Mouse (Mus musculus): ENCODE measurements at regions not wholly inside any gene's neighbourhood (a gene's known extent, or its start where the extent isn't known, plus 50 kb on each side); places are given as distances from the start of the nearest gene placed in this dataset.

DNA sequence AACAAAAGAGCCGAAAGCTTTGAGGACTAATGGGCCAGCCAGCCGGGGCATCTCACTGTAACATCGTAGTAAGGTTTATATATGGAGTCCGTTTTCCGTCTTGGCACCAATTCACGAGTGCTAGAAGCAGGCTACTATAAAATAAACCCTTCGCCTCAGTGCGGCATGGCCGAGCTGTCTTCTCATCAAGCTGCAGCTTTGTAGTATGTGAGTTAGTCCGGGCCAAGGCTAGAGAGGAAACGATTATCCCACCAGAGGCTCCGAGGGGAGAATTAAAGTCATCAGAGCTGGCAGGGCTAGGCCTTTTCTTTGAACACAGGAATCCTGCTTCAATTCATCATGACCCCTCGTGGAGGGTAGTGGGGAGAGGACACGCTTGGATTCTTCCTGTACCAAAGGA, 138.9 kb upstream of the Arglu1 start:
- Histone ChIP-seq H3K36me3 (ENCODE audit: control insufficient read depth, insufficient read depth) (no peaks in the 10 kb centered on the region), H3K9me3 (ENCODE audit: control insufficient read depth) (no peaks in the 10 kb centered on the region), H3K27ac (ENCODE audit: low read depth, low read length) (no peak overlapping the region), H3K4me2 (replicated peaks; ENCODE audit: low read depth) (no peak overlapping the region), H3K4me3 (ENCODE audit: low read depth, low read length) (no peak overlapping the region), H3K9ac (ENCODE audit: low read depth, low read length) (no peak overlapping the region), H3K4me1 (replicated peaks; ENCODE audit: control insufficient read depth, insufficient read depth, low read length) (no peaks in the 10 kb centered on the region), H3K27me3 (replicated peaks; ENCODE audit: control insufficient read depth, insufficient read depth, low read length) (no peaks in the 10 kb centered on the region)
- TF ChIP-seq CTCF (IDR thresholded peaks at IDR 0.05; ENCODE audit: low read depth), result no peak
- WGBS, result 61% methylated on average over 14 of the region's 14 CpGs
- ATAC-seq, result no peak

DNA sequence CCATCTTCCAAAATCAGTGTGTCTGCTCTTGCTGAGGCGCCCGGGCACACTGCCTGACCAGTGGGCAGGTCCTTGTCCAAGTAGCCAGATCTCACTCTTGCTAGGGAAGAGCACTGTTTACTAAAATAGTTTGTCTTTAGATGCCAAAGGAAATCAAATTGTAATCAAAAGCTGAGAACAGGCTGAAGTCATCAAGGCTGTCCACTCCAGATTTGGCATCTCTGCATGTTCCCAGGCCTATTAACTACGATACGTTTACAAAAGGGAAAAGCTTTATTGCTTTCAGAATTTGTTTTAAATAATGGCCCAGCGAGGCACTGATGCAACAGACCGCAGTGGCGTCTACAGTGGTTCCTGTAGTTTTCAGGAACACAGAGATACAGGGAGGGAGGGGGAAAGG, 137.2 kb upstream of the Arglu1 start:
- no peaks in the 10 kb centered on the region for H3K36me3 ChIP-seq (ENCODE audit: control insufficient read depth, insufficient read depth)
- H3K4me2 ChIP-seq (replicated peaks; ENCODE audit: low read depth), result no peak overlapping the region
- no peaks in the 10 kb centered on the region for H3K27me3 ChIP-seq (replicated peaks; ENCODE audit: control insufficient read depth, insufficient read depth, low read length)
- H3K4me1 ChIP-seq (replicated peaks; ENCODE audit: control insufficient read depth, insufficient read depth, low read length), result no peaks in the 10 kb centered on the region
- H3K9me3 ChIP-seq (ENCODE audit: control insufficient read depth), result no peaks in the 10 kb centered on the region
- no peak overlapping the region for H3K9ac ChIP-seq (ENCODE audit: low read depth, low read length)
- WGBS, result 55% methylated on average over 7 of the region's 7 CpGs
- H3K27ac ChIP-seq (ENCODE audit: low read depth, low read length), result no peak overlapping the region
- TF ChIP-seq CTCF (IDR thresholded peaks at IDR 0.05; ENCODE audit: low read depth), result no peak
- no peak for ATAC-seq
- no peak overlapping the region for H3K4me3 ChIP-seq (ENCODE audit: low read depth, low read length)

DNA sequence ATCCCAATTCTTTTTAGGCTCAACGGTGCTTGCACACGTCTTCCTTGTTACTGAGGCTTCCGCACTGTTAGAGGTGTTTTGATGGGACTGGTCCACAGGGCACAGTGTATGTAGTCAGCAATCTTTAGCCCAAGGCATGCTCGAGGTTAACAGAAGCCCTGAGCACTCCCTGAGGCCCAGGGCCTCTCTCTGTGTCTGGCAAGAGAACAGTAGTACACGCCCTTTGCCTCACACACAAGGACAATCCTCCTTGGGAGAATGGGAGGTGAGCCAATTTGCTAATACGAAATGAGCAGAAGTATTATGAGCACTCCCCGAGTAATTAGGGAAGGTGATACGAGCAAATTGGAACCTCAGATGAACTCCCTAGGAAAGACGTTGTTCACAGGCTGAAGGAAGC, 136.5 kb upstream of the Arglu1 start:
- ATAC-seq, result no peak
- 58% methylated on average over 9 of the region's 9 CpGs for WGBS

DNA sequence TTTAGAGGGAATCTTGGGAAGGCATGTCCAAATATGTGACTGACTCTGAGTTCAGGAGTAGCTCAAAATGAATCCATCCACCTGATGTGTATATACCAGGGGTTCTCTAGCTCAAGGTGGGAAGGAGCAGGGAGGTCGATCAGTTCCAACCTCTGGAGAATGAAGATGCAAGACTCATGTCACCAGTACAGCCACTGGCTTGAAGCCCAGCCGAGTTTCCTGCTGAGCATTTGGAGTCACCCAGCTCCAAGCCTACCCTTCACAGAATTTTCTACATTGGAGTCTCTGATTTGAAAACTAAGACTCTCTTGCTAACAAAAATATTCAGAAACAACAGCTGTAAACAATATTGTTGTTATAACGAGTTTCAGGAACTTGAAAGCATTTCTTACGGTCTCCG, 134.6 kb upstream of the Arglu1 start:
- Histone ChIP-seq H3K27me3 (replicated peaks; ENCODE audit: control insufficient read depth, insufficient read depth, low read length) (no peaks in the 10 kb centered on the region), H3K4me2 (replicated peaks; ENCODE audit: low read depth) (no peak overlapping the region), H3K9ac (ENCODE audit: low read depth, low read length) (no peak overlapping the region), H3K4me3 (ENCODE audit: low read depth, low read length) (no peak overlapping the region), H3K9me3 (ENCODE audit: control insufficient read depth) (no peaks in the 10 kb centered on the region), H3K27ac (ENCODE audit: low read depth, low read length) (no peak overlapping the region), H3K36me3 (ENCODE audit: control insufficient read depth, insufficient read depth) (no peaks in the 10 kb centered on the region), H3K4me1 (replicated peaks; ENCODE audit: control insufficient read depth, insufficient read depth, low read length) (no peaks in the 10 kb centered on the region)
- no peak for ATAC-seq
- 60% methylated on average over 5 of the region's 5 CpGs for WGBS
- TF ChIP-seq CTCF (IDR thresholded peaks at IDR 0.05; ENCODE audit: low read depth), result no peak

More for the DNA sequence above, 136.5 kb upstream of the Arglu1 start:
- Histone ChIP-seq H3K4me2 (replicated peaks; ENCODE audit: low read depth) (no peak overlapping the region), H3K9me3 (ENCODE audit: control insufficient read depth) (no peaks in the 10 kb centered on the region), H3K9ac (ENCODE audit: low read depth, low read length) (no peak overlapping the region), H3K4me1 (replicated peaks; ENCODE audit: control insufficient read depth, insufficient read depth, low read length) (no peaks in the 10 kb centered on the region), H3K27ac (ENCODE audit: low read depth, low read length) (no peak overlapping the region), H3K36me3 (ENCODE audit: control insufficient read depth, insufficient read depth) (no peaks in the 10 kb centered on the region), H3K27me3 (replicated peaks; ENCODE audit: control insufficient read depth, insufficient read depth, low read length) (no peaks in the 10 kb centered on the region), H3K4me3 (ENCODE audit: low read depth, low read length) (no peak overlapping the region)
- TF ChIP-seq CTCF (IDR thresholded peaks at IDR 0.05; ENCODE audit: low read depth), result no peak

DNA sequence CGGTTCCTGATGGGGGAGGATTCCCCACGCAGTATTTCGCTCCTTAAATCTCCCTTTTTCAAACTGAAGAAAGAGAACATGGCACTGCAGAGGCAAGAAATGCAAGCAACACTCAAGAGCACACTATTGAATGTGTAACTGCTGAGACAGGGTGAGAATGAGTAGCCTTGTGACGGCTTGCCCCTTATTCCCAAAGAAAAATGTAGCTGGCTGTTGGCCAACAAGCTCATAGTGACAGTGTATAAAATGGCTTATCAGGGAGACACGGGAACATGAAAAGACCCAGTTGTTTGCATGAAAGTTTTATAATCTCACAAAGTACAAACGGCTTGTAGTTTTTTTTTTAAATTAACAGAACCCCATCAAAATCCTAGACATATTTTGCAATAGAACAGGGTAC, 130.8 kb upstream of the Arglu1 start:
- Histone ChIP-seq H3K4me3 (ENCODE audit: low read depth, low read length) (no peak overlapping the region), H3K27ac (ENCODE audit: low read depth, low read length) (no peak overlapping the region), H3K4me1 (replicated peaks; ENCODE audit: control insufficient read depth, insufficient read depth, low read length) (no peaks in the 10 kb centered on the region), H3K27me3 (replicated peaks; ENCODE audit: control insufficient read depth, insufficient read depth, low read length) (no peaks in the 10 kb centered on the region), H3K9me3 (ENCODE audit: control insufficient read depth) (no peaks in the 10 kb centered on the region), H3K36me3 (ENCODE audit: control insufficient read depth, insufficient read depth) (no peaks in the 10 kb centered on the region), H3K9ac (ENCODE audit: low read depth, low read length) (no peak overlapping the region), H3K4me2 (replicated peaks; ENCODE audit: low read depth) (no peak overlapping the region)
- WGBS, result 48% methylated on average over 6 of the region's 6 CpGs
- TF ChIP-seq CTCF (IDR thresholded peaks at IDR 0.05; ENCODE audit: low read depth), result no peak
- no peak for ATAC-seq

DNA sequence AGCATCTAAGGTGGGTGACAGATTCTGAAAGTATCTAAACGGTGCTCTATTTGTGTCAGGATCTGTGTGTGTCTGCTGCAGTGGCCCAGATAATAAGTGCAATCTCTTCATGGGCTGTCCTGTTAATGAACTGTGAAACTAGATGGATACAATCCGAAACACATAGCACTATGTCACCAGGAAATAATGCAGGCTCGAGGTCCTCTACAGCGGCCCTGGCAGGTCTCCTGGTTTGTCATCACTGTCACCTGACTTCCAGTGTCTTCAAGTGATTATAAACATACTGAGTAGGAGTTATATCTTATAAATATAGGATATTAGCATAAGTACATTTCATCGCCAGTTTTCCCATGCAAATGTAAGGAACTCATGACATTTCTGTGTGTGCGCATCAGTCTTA, 130.3 kb upstream of the Arglu1 start:
- no peak for ATAC-seq
- H3K4me2 ChIP-seq (replicated peaks; ENCODE audit: low read depth), result no peak overlapping the region
- H3K4me1 ChIP-seq (replicated peaks; ENCODE audit: control insufficient read depth, insufficient read depth, low read length), result no peaks in the 10 kb centered on the region
- no peaks in the 10 kb centered on the region for H3K36me3 ChIP-seq (ENCODE audit: control insufficient read depth, insufficient read depth)
- WGBS, result 64% methylated on average over 6 of the region's 6 CpGs
- H3K9me3 ChIP-seq (ENCODE audit: control insufficient read depth), result no peaks in the 10 kb centered on the region
- TF ChIP-seq CTCF (IDR thresholded peaks at IDR 0.05; ENCODE audit: low read depth), result no peak
- H3K4me3 ChIP-seq (ENCODE audit: low read depth, low read length), result no peak overlapping the region
- no peak overlapping the region for H3K27ac ChIP-seq (ENCODE audit: low read depth, low read length)
- H3K27me3 ChIP-seq (replicated peaks; ENCODE audit: control insufficient read depth, insufficient read depth, low read length), result no peaks in the 10 kb centered on the region
- H3K9ac ChIP-seq (ENCODE audit: low read depth, low read length), result no peak overlapping the region

DNA sequence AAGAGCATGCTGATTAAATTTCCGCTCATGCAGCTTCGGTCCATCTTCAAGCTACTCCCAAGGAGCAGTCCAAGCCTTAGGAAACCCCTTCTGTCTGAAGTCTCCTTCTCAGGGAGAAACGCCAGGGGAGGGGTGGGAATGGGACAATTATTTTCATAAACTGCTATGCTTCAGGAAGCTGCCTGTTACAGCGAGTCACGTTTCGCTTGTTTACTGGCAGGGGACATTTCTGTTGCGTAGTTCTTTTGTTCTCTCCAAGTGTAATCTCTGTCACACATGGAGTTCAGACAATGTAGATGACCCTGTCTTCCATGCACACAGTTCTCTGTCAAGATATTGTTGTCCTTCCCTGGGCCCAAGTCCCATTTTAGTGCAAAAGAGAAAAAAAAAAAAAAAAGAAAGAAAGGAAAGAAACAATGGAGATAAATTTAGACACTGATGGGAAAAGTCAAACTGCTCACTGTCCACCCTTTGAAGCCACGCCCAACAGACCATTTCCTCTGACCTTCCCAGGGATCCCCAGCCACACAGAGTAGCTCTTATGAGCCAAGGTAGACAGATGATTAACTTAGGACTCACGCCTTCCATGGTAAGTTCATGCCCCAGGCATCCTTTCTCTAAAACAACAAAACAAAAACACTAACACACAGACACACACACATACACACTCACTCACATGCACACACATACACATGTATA, 129.1 kb upstream of the Arglu1 start:
- H3K27me3 ChIP-seq (replicated peaks; ENCODE audit: control insufficient read depth, insufficient read depth, low read length), result no peaks in the 10 kb centered on the region
- no peak overlapping the region for H3K4me2 ChIP-seq (replicated peaks; ENCODE audit: low read depth)
- 75% methylated on average over 9 of the region's 9 CpGs for WGBS
- no peaks in the 10 kb centered on the region for H3K9me3 ChIP-seq (ENCODE audit: control insufficient read depth)
- no peak for ATAC-seq
- H3K4me3 ChIP-seq (ENCODE audit: low read depth, low read length), result no peak overlapping the region
- H3K36me3 ChIP-seq (ENCODE audit: control insufficient read depth, insufficient read depth), result no peaks in the 10 kb centered on the region
- H3K9ac ChIP-seq (ENCODE audit: low read depth, low read length), result no peak overlapping the region
- no peaks in the 10 kb centered on the region for H3K4me1 ChIP-seq (replicated peaks; ENCODE audit: control insufficient read depth, insufficient read depth, low read length)
- H3K27ac ChIP-seq (ENCODE audit: low read depth, low read length), result no peak overlapping the region
- TF ChIP-seq CTCF (IDR thresholded peaks at IDR 0.05; ENCODE audit: low read depth), result no peak
